Mouse (Mus musculus): Measurements from ENCODE around the gene Gm21760.
"Not testable (repeated sequence)": the region's sequence is repeated elsewhere in the genome, so short reads cannot be mapped to it uniquely, and the experiment has no call there.

Gm21760 gene

GRCm38 (mm10) chrY:80133479-80133878 lies at the start of gene Gm21760:
Gene Gm21760 (plus strand): TSS chrY:80133779.
- DNase-seq: not testable (repeated sequence)

Measured in kidney, postnatal 36 days (tissue).